Mouse (Mus musculus) induced T-regulatory cell, adult 2 months (primary cell): ENCODE results near the gene Fam204a.

Experiments used
- DNase-seq: peaks from one replicate; pipeline ENCODE4 v3.0.0-alpha.2; 2012; ENCODE audit warnings: low read depth

Fam204a gene

GRCm38 (mm10) chr19:60160611-60161274 lies 65.8 kb downstream of the Fam204a start:
- peak; percentile 78 for DNase-seq

GRCm38 (mm10) chr19:60159827-60160226 lies 66.7 kb downstream of the Fam204a start:
- DNase-seq, result no peak

- DNase-seq, result no peak
Measured at GRCm38 (mm10) chr19:60155266-60155665, 71.2 kb downstream of the Fam204a start.

DNA sequence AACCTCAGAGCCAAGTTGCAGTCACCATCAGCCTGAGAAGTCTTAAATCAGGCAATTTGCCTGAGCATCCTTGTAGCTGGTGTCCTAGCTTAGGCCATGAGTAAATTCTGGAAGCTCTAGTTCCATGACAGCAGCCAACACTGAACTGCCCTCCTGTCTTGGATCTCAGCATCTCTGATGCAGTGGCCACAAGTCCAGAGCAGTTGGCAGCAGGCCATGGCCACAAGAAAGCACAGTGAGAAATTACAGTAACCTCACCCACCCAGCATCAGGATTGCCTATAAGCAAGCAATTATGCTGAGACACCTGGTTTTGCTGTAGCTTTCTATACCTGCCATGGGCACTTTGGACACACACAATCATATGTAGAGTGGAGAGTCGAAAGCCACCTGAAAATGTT lies 73.4 kb downstream of the Fam204a start:
- no peak for DNase-seq

- DNase-seq, result no peak
Measured at GRCm38 (mm10) chr19:60150056-60150455, 76.4 kb downstream of the Fam204a start.

- no peak for DNase-seq
Measured at GRCm38 (mm10) chr19:60149078-60149960, 77.2 kb downstream of the Fam204a start.
